Mouse (Mus musculus) heart, embryonic 11.5 days (tissue): Measurements from ENCODE around the gene Prickle1. TPM values are rescaled to one million over a fixed set of nuclear protein-coding genes. Genes with fewer than 3 reads are reported as not detected.

Source experiments
- ATAC-seq: fragments of 200-750 bp; cut with Nextera tagmentation; replicated peaks from 2 replicates; pipeline ENCODE4 v1.8.0; 2017; ENCODE audit warnings: moderate library complexity; ENCODE audit not compliant: insufficient number of reproducible peaks, low FRiP score, low TSS enrichment
- H3K27ac ChIP-seq: fragments of 300-500 bp; sonication (generic); 2 replicates; pipeline ENCODE4 v1.5.1; 2014; ENCODE audit warnings: mild to moderate bottlenecking, low read depth, low read length
- H3K27me3 ChIP-seq: fragments of 300-500 bp; sonication (generic); 2 replicates; pipeline ENCODE4 v1.6.1; 2014; ENCODE audit warnings: mild to moderate bottlenecking, low read length, mixed read lengths; ENCODE audit not compliant: control insufficient read depth, insufficient read depth
- H3K36me3 ChIP-seq: fragments of 300-500 bp; sonication (generic); 2 replicates; pipeline ENCODE4 v1.6.1; 2014; ENCODE audit warnings: mild to moderate bottlenecking, low read length, moderate library complexity, mixed read lengths; ENCODE audit not compliant: control insufficient read depth, insufficient read depth
- H3K4me1 ChIP-seq: fragments of 300-500 bp; sonication (generic); 2 replicates; pipeline ENCODE4 v1.6.1; 2014; ENCODE audit warnings: low read length; ENCODE audit not compliant: control insufficient read depth, insufficient read depth
- H3K4me2 ChIP-seq: fragments of 300-500 bp; sonication (generic); 2 replicates; pipeline ENCODE4 v1.6.1; 2014; ENCODE audit warnings: mild to moderate bottlenecking, moderate library complexity
- H3K4me3 ChIP-seq: fragments of 300-500 bp; sonication (generic); 2 replicates; pipeline ENCODE4 v1.5.1; 2014; ENCODE audit warnings: low read depth, low read length
- H3K9ac ChIP-seq: fragments of 300-500 bp; sonication (generic); 2 replicates; pipeline ENCODE4 v1.6.1; 2014; ENCODE audit warnings: mild to moderate bottlenecking, low read depth, low read length, moderate library complexity
- H3K9me3 ChIP-seq: fragments of 300-500 bp; sonication (generic); replicated peaks from 2 replicates; pipeline ENCODE4 v1.6.1; 2016; ENCODE audit warnings: low read length; ENCODE audit not compliant: control insufficient read depth
- WGBS: fragments of 180-500 bp; shearing (Covaris S2); extraction: QIAGEN DNeasy Blood & Tissue Kit; methylation state at CpG from one replicate; pipeline ENCODE4 v1.1.7; 2014; ENCODE audit not compliant: insufficient replicate concordance; 5-methylcytosine and 5-hydroxymethylcytosine counted together
- polyA plus RNA-seq: library from polyadenylated mRNA; unstranded; fragments of >200 nt; fragmentation: Nextera tagmentation; extraction: Ambion mirVana; gene quantifications from 2 replicates; pipeline ENCODE4 v1.2.1, GENCODE M21; 2014

Prickle1 gene
- polyA plus RNA-seq, 1 experiment from 2014 or later, result 29.5 TPM

GRCm38 (mm10) chr15:93602850-93603249 lies 7.2 kb upstream of the Prickle1 start:
- Histone ChIP-seq H3K27ac (no peak overlapping the region), H3K36me3 (no peaks in the 10 kb centered on the region), H3K27me3 (no peaks in the 10 kb centered on the region), H3K4me1 (no peaks in the 10 kb centered on the region), H3K4me2 (no peak overlapping the region), H3K9ac (no peak overlapping the region), H3K9me3 (no peaks in the 10 kb centered on the region), H3K4me3 (no peak overlapping the region)
- no peak for ATAC-seq
- 88% methylated on average over 6 of the region's 6 CpGs for WGBS

- Histone ChIP-seq H3K27ac (no peak overlapping the region), H3K4me1 (peaks cover 3% of the 10 kb centered on the region), H3K9ac (no peak overlapping the region), H3K4me2 (no peak overlapping the region), H3K27me3 (no peaks in the 10 kb centered on the region), H3K36me3 (no peaks in the 10 kb centered on the region), H3K9me3 (no peaks in the 10 kb centered on the region), H3K4me3 (no peak overlapping the region)
- 89% methylated on average over 13 of the region's 13 CpGs for WGBS
- no peak for ATAC-seq
These were observed 5.8 kb upstream of the Prickle1 start for GRCm38 (mm10) chr15:93601461-93602015.

GRCm38 (mm10) chr15:93596991-93597390 lies 1.3 kb upstream of the Prickle1 start:
- H3K4me1 ChIP-seq, result peaks cover 26% of the 10 kb centered on the region
- no peaks in the 10 kb centered on the region for H3K27me3 ChIP-seq
- 60% methylated on average over 11 of the region's 11 CpGs for WGBS
- H3K4me2 ChIP-seq, result peak overlapping the region; percentile 84
- H3K9ac ChIP-seq, result no peak overlapping the region
- H3K9me3 ChIP-seq, result no peaks in the 10 kb centered on the region
- H3K27ac ChIP-seq, result no peak overlapping the region
- no peak for ATAC-seq
- no peaks in the 10 kb centered on the region for H3K36me3 ChIP-seq
- peak overlapping the region; percentile 96; the same call in 1 of the 2 replicates for H3K4me3 ChIP-seq

GRCm38 (mm10) chr15:93596285-93596684 lies 594 bp upstream of the Prickle1 start:
- peaks cover 33% of the 10 kb centered on the region for H3K4me1 ChIP-seq
- peak overlapping the region; percentile 98 for H3K9ac ChIP-seq
- H3K9me3 ChIP-seq, result no peaks in the 10 kb centered on the region
- WGBS, result under 1% methylated on average over 11 of the region's 11 CpGs
- peak overlapping the region; percentile 92; the same call in 1 of the 2 replicates for H3K27ac ChIP-seq
- ATAC-seq, result peak; percentile 67; the same call in 1 of the 2 replicates
- no peaks in the 10 kb centered on the region for H3K27me3 ChIP-seq
- H3K4me2 ChIP-seq, result peak overlapping the region; percentile 84
- H3K4me3 ChIP-seq, result peak overlapping the region; percentile 96
- no peaks in the 10 kb centered on the region for H3K36me3 ChIP-seq

- Histone ChIP-seq H3K9me3 (no peaks in the 10 kb centered on the region), H3K4me3 (peak overlapping the region; percentile 96), H3K27ac (peak overlapping the region; percentile 92), H3K4me1 (peaks cover 37% of the 10 kb centered on the region), H3K9ac (peak overlapping the region; percentile 98), H3K27me3 (no peaks in the 10 kb centered on the region), H3K4me2 (peak overlapping the region; percentile 84), H3K36me3 (no peaks in the 10 kb centered on the region)
- ATAC-seq, result peak; percentile 58; the same call in 1 of the 2 replicates
- WGBS, result under 1% methylated on average over 62 of the region's 64 CpGs
These were observed 598 bp downstream of the Prickle1 start for GRCm38 (mm10) chr15:93594888-93595698.

GRCm38 (mm10) chr15:93594296-93594887 lies 1.3 kb downstream of the Prickle1 start:
- Histone ChIP-seq H3K27me3 (no peaks in the 10 kb centered on the region), H3K27ac (peak overlapping the region; percentile 92), H3K4me2 (peak overlapping the region; percentile 84), H3K36me3 (no peaks in the 10 kb centered on the region), H3K9me3 (no peaks in the 10 kb centered on the region), H3K4me3 (peak overlapping the region; percentile 96), H3K4me1 (peaks cover 37% of the 10 kb centered on the region), H3K9ac (peak overlapping the region; percentile 98)
- WGBS, result 7% methylated on average over 10 of the region's 10 CpGs
- ATAC-seq, result no peak

- H3K4me3 ChIP-seq, result 0 out of 2 replicates have a peak overlapping the region, but pooled peaks have one; percentile 34
- no peaks in the 10 kb centered on the region for H3K36me3 ChIP-seq
- peaks cover 43% of the 10 kb centered on the region for H3K4me1 ChIP-seq
- H3K4me2 ChIP-seq, result peak overlapping the region; percentile 73
- H3K9me3 ChIP-seq, result no peaks in the 10 kb centered on the region
- H3K27ac ChIP-seq, result peak overlapping the region; percentile 31; the same call in 1 of the 2 replicates
- WGBS, result 31% methylated on average over 3 of the region's 3 CpGs
- ATAC-seq, result no peak
- no peaks in the 10 kb centered on the region for H3K27me3 ChIP-seq
- no peak overlapping the region for H3K9ac ChIP-seq
These were observed 3.1 kb downstream of the Prickle1 start for GRCm38 (mm10) chr15:93592596-93592995.

GRCm38 (mm10) chr15:93591831-93592321 lies 3.8 kb downstream of the Prickle1 start:
- 3% methylated on average over 12 of the region's 12 CpGs for WGBS
- Histone ChIP-seq H3K4me1 (peaks cover 45% of the 10 kb centered on the region), H3K9ac (peak overlapping the region; percentile 62), H3K4me2 (peak overlapping the region; percentile 73), H3K36me3 (no peaks in the 10 kb centered on the region), H3K27me3 (no peaks in the 10 kb centered on the region), H3K9me3 (no peaks in the 10 kb centered on the region), H3K4me3 (peak overlapping the region; percentile 34), H3K27ac (peak overlapping the region; percentile 31)
- peak; percentile 45 for ATAC-seq
